Mouse (Mus musculus) heart, adult 2 months (tissue): ENCODE results near the gene Naa60.

Experiments used
- CTCF ChIP-seq: fragments of 200-600 bp; IDR thresholded peaks from 2 replicates; pipeline ENCODE4 v1.8.1; 2022; ENCODE audit warnings: antibody characterized with exemption, mild to moderate bottlenecking, moderate library complexity
- POLR2A ChIP-seq: fragments of 200-500 bp; IDR thresholded peaks from 2 replicates; pipeline ENCODE4 v1.6.1; 2011; ENCODE audit warnings: mild to moderate bottlenecking, low read depth, low read length, control low read depth; ENCODE audit not compliant: insufficient read depth

DNA sequence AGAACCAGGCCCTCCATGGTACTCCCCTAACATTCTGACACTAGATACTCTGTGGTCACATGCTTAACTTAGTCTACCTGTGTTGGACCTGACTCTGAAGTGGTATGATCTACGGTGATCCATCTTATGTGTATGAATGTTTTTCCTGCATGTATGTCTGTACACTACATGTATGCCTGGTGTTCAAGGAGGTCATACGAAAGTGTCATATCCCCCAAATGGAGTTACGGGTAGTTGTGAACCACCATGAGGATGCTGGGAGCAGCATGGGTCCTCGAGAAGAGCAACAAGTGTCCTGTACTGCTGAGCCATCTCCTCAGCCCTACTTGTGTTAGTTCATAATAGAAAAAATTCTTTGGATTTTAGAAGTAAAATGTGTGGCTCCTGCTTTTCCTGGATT is 4.2 kb downstream of the Naa60 start:
- TF ChIP-seq POLR2A: no peak
- TF ChIP-seq CTCF: no peak
